Mouse (Mus musculus) liver, embryonic 13.5 days (tissue): ENCODE measurements around the gene Atp2a2. TPM values are rescaled to one million over a fixed set of nuclear protein-coding genes. Genes with fewer than 3 reads are reported as not detected.

ENCODE experiments used
- ATAC-seq: fragments of 200-750 bp; cut with Nextera tagmentation; 2 replicates; pipeline ENCODE4 v1.8.0; 2017; ENCODE audit warnings: low read depth, mild to moderate bottlenecking, moderate number of reproducible peaks, moderate library complexity
- DNase-seq: peaks from one replicate; pipeline ENCODE4 v3.0.0; 2022
- H3K27ac ChIP-seq: fragments of 300-500 bp; sonication (generic); 2 replicates; pipeline ENCODE4 v1.5.1; 2015; ENCODE audit warnings: moderate library complexity, mild to moderate bottlenecking, inconsistent platforms
- H3K27me3 ChIP-seq: fragments of 300-500 bp; sonication (generic); 2 replicates; pipeline ENCODE4 v1.6.1; 2015; ENCODE audit warnings: mild to moderate bottlenecking, inconsistent platforms
- H3K36me3 ChIP-seq: fragments of 300-500 bp; sonication (generic); 2 replicates; pipeline ENCODE4 v1.6.1; 2015; ENCODE audit warnings: mild to moderate bottlenecking, inconsistent platforms
- H3K4me1 ChIP-seq: fragments of 300-500 bp; sonication (generic); replicated peaks from 2 replicates; pipeline ENCODE4 v1.6.1; 2015; ENCODE audit warnings: inconsistent platforms
- H3K4me2 ChIP-seq: fragments of 300-500 bp; sonication (generic); 2 replicates; pipeline ENCODE4 v1.6.1; 2015; ENCODE audit warnings: inconsistent platforms, mild to moderate bottlenecking, moderate library complexity
- H3K4me3 ChIP-seq: fragments of 300-500 bp; sonication (generic); replicated peaks from 2 replicates; pipeline ENCODE4 v1.5.1; 2015; ENCODE audit warnings: mild to moderate bottlenecking, inconsistent platforms
- H3K9ac ChIP-seq: fragments of 300-500 bp; sonication (generic); 2 replicates; pipeline ENCODE4 v1.6.1; 2015; ENCODE audit warnings: mild to moderate bottlenecking, inconsistent platforms
- H3K9me3 ChIP-seq: fragments of 300-500 bp; sonication (generic); replicated peaks from 2 replicates; pipeline ENCODE4 v1.6.1; 2016; ENCODE audit warnings: inconsistent platforms
- WGBS: fragments of 180-500 bp; shearing (Covaris S2); methylation state at CpG from one replicate; pipeline ENCODE4 v1.1.7; 2015; ENCODE audit not compliant: insufficient replicate concordance; 5-methylcytosine and 5-hydroxymethylcytosine counted together
- polyA plus RNA-seq: library from polyadenylated mRNA; unstranded; fragments of >200 nt; fragmentation: Nextera tagmentation; extraction: Ambion mirVana; gene quantifications from 2 replicates; pipeline ENCODE4 v1.2.1, GENCODE M21; 2015

Atp2a2 gene
- polyA plus RNA-seq, 1 experiment from 2014 or later = 14.1 TPM

DNA sequence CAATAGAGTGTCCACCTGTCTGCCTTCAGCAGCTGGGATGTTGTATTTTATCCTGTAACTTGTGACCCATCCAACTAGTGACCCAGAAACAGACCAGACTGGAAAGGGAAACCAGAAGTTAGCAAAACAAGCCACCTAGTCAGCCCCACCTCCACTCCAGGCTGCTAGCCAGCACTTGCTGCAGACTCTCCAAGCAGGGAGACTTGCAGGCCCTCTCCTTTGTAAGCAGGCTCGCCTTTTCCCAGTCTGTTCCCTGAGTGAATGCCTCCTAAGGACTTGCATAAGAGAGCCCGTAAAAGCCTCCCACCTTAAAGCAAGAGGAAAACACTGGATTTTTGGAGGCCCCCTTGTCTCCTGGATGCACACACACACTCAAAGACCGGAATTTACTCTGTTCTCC is 27.3 kb upstream of the Atp2a2 start:
- Histone ChIP-seq H3K9ac (no peak overlapping the region), H3K9me3 (no peaks in the 10 kb centered on the region), H3K4me3 (no peak overlapping the region), H3K27ac (no peak overlapping the region), H3K36me3 (no peaks in the 10 kb centered on the region), H3K27me3 (no peaks in the 10 kb centered on the region), H3K4me2 (no peak overlapping the region), H3K4me1 (peaks cover 46% of the 10 kb centered on the region)
- no peak for DNase-seq
- 57% methylated on average over 3 of the region's 3 CpGs for WGBS
- no peak for ATAC-seq

DNA sequence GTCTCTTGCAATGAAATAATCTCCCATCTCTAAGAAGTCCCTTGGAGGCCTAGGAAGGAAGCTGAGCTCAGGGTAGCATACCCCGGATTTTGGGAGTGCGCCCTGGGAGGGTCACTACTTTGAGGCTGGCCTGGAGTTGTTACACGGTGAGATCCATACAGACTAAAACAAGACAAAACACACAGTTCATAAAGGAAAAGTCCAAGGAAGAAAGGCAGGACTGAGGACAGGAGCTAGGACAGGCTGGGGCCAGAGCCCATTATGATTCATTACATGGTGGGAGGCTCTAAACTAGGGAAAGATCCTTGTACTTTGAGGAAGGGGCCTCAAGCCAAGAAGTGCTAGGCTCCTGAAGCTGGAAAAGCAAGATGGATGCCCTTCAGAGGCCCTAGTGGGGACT is 26.6 kb upstream of the Atp2a2 start:
- DNase-seq (no peak), ATAC-seq (no peak)
- no peak overlapping the region for H3K4me2 ChIP-seq
- WGBS = 69% methylated on average over 3 of the region's 3 CpGs
- H3K4me3 ChIP-seq = no peak overlapping the region
- H3K4me1 ChIP-seq = peaks cover 46% of the 10 kb centered on the region
- no peak overlapping the region for H3K9ac ChIP-seq
- H3K27ac ChIP-seq = no peak overlapping the region
- H3K9me3 ChIP-seq = no peaks in the 10 kb centered on the region
- H3K36me3 ChIP-seq = no peaks in the 10 kb centered on the region
- H3K27me3 ChIP-seq = no peaks in the 10 kb centered on the region

DNA sequence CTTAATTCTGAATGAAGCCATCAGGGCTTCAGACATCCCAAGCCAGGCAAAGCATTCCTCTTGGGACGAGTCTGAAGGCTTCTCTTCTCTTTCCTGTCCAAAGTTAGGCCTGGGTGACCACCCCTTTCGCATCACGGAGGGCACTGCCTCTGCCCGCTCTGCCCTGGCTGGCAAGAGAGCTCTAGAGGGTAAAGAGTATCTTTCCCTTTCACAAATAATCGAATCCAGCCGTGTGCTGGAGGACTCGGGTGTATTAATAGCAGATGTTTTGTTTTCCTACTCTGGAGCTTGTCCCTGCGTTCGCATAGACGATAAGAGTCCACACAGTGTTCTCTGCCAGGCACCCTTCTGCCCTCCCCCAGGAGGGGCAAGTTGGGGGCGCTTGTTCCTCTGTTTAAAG is 25.7 kb upstream of the Atp2a2 start:
- peaks cover 46% of the 10 kb centered on the region for H3K4me1 ChIP-seq
- WGBS = 53% methylated on average over 11 of the region's 11 CpGs
- H3K27ac ChIP-seq = peak overlapping the region; percentile 8; the same call in 1 of the 2 replicates
- H3K4me2 ChIP-seq = peak overlapping the region; percentile 21; the same call in 1 of the 2 replicates
- no peaks in the 10 kb centered on the region for H3K27me3 ChIP-seq
- DNase-seq (no peak), ATAC-seq (no peak)
- H3K9ac ChIP-seq = no peak overlapping the region
- H3K9me3 ChIP-seq = no peaks in the 10 kb centered on the region
- no peaks in the 10 kb centered on the region for H3K36me3 ChIP-seq
- no peak overlapping the region for H3K4me3 ChIP-seq

DNA sequence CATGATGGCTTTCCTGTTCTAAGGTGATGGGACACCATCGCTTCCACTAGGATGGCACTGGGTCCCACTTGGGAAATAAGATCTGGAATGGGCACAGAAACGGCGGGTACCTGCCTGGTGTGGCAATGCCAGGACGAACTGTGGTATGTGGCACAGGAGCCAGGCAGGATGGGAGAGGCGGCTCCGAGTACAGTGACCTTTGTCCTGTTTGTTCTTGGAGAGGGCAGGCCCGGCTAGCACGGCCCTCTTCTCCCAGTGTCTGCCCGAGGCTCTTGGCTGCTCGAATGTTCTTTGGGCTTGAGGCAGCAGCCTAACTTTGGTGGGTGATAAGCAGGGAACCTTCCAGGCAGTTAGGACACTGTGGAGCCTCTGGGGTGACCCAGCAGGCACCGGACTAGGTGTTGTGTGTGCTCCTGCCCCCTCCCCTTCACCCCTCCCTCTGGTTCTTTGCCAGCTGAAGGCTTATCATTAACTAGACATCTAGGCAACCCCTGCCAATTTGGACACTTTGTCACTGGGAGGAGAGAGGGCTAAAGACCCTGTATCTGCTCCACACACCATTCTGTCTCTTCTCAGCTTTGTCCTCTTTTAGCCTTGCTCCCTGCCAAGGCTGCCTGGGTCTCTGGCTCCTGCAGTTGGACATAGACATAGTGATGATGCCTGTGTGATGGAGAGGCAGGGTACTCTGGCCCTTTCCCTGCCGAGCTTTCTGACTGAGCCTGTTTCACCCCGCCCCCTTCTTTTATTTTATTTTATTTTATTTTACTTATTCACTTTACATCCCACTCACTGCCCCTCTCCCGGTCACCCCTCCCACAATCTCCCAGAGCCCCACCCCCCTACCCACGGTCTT is 25.1 kb upstream of the Atp2a2 start:
- no peaks in the 10 kb centered on the region for H3K27me3 ChIP-seq
- H3K9me3 ChIP-seq = no peaks in the 10 kb centered on the region
- no peaks in the 10 kb centered on the region for H3K36me3 ChIP-seq
- H3K4me3 ChIP-seq = no peak overlapping the region
- H3K4me1 ChIP-seq = peaks cover 46% of the 10 kb centered on the region
- 56% methylated on average over 15 of the region's 15 CpGs for WGBS
- H3K4me2 ChIP-seq = peak overlapping the region; percentile 21; the same call in 1 of the 2 replicates
- no peak overlapping the region for H3K9ac ChIP-seq
- ATAC-seq = peak; percentile 62
- H3K27ac ChIP-seq = peak overlapping the region; percentile 8; the same call in 1 of the 2 replicates
- no peak for DNase-seq

DNA sequence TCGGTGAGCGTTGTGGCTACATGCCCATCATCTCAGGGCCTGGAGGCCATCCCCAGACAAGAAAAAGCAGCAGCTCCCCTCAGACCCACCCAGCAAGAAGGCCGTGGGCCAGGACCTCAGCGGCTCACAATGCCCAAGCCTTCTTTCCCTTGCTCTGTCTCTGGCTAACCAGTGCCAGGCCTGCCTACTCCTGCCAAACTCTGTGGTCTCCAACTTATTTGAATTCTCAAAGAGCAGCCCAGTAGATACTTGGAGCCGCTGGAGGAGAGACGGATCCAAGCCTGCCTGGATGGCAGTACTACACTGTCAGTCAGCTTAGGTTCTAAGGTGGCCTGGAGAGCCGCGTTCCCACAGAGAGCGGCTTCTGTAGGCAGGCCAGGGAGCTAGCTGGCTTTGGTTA is 24.4 kb upstream of the Atp2a2 start:
- no peak for DNase-seq
- WGBS = 83% methylated on average over 9 of the region's 9 CpGs

DNA sequence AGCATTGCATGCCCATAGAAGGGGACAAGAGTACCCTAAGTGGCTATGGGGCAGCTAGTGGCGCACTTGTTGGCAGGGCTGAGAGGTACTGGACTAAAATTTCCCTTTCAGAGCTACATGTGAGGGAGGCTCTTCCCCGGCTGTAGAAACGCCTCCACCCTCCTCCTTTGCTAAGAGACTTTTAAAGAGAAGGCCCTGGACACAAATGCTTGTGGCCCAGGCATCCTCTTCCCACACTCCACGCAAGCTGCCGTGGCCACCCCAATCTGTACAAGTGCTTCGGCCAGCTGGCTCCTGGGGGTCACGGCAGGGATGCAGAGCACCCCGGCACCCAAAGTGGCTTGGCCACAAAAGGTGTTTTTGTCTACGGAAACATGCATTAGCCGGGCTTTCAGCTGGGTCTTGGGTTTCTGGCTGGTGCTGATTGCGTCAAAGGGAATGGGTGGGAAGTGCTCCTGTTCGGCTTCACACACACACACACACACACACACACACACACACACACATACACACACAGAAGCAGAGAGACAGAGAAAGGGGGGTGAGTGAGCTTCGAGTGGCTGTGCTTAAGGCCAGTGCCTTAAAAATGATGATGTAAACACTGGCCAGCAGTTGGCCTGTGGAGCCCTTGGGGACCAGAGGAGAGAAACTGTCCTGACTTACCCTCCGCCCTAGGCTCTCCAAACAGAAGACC is 23.4 kb upstream of the Atp2a2 start:
- no peak overlapping the region for H3K9ac ChIP-seq
- DNase-seq = no peak
- WGBS = 66% methylated on average over 13 of the region's 14 CpGs

More for the DNA sequence above, 24.4 kb upstream of the Atp2a2 start:
- Histone ChIP-seq H3K27me3 (no peaks in the 10 kb centered on the region), H3K27ac (no peak overlapping the region), H3K36me3 (no peaks in the 10 kb centered on the region), H3K4me1 (peaks cover 46% of the 10 kb centered on the region), H3K4me3 (no peak overlapping the region), H3K9me3 (no peaks in the 10 kb centered on the region), H3K4me2 (no peak overlapping the region), H3K9ac (no peak overlapping the region)
- 0 out of 2 replicates have a peak, but pooled peaks have one; percentile 29 for ATAC-seq

DNA sequence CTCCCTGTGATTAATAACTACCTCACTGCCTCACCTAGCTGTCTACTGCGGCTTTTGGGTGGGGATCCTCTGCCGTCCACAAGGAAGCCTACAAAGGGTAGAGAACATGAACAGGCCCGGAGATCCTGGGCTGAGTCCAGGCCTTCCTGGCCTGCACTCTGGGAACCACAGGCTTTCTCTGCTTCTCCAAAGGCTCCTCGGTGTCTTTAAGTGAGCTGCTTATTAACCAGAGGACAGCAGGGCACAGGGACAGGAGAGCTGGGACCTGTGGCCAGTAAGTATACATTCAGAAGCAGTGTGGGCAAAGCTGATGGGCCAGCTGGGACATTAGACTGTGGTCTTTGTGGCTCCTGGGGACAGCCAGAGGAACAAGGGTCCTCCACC is 22.8 kb upstream of the Atp2a2 start:
- peaks cover 49% of the 10 kb centered on the region for H3K4me1 ChIP-seq
- no peak for ATAC-seq
- DNase-seq = no peak
- no peak overlapping the region for H3K9ac ChIP-seq
- WGBS = 57% methylated on average over 4 of the region's 4 CpGs
- H3K4me3 ChIP-seq = no peak overlapping the region
- no peaks in the 10 kb centered on the region for H3K9me3 ChIP-seq
- H3K27ac ChIP-seq = no peak overlapping the region
- peaks cover 6% of the 10 kb centered on the region; the same call in 1 of the 2 replicates for H3K27me3 ChIP-seq
- no peak overlapping the region for H3K4me2 ChIP-seq
- H3K36me3 ChIP-seq = no peaks in the 10 kb centered on the region

More for the DNA sequence above, 23.4 kb upstream of the Atp2a2 start:
- H3K27ac ChIP-seq = no peak overlapping the region
- ATAC-seq = no peak
- H3K9me3 ChIP-seq = no peaks in the 10 kb centered on the region
- no peaks in the 10 kb centered on the region for H3K36me3 ChIP-seq
- H3K4me3 ChIP-seq = no peak overlapping the region
- H3K4me1 ChIP-seq = peaks cover 53% of the 10 kb centered on the region
- peaks cover 6% of the 10 kb centered on the region; the same call in 1 of the 2 replicates for H3K27me3 ChIP-seq
- H3K4me2 ChIP-seq = no peak overlapping the region

DNA sequence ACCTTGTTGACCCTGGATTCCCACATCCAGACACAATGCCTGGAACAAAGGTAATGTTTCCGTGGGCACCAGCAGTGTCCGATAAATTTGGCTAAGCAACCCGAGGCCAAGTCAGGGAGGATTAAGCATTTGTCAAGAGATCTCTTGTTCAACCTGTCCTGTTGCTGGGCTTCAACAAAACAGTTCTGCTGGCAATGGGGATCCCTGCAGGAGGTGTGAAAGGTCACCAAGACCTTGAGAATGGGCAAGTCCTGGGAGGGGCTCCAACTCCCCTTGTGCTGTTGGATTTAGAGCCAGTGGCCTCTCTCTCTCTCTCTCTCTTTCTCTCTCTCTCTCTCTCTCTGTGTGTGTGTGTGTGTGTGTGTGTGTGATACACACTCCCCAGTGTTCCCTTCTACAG is 22.2 kb upstream of the Atp2a2 start:
- H3K4me2 ChIP-seq = no peak overlapping the region
- H3K9ac ChIP-seq = no peak overlapping the region
- H3K4me1 ChIP-seq = peaks cover 43% of the 10 kb centered on the region
- H3K27me3 ChIP-seq = peaks cover 6% of the 10 kb centered on the region; the same call in 1 of the 2 replicates
- H3K36me3 ChIP-seq = no peaks in the 10 kb centered on the region
- H3K9me3 ChIP-seq = no peaks in the 10 kb centered on the region
- WGBS = 80% methylated on average over 3 of the region's 3 CpGs
- H3K4me3 ChIP-seq = no peak overlapping the region
- ATAC-seq (no peak), DNase-seq (no peak)
- H3K27ac ChIP-seq = no peak overlapping the region

DNA sequence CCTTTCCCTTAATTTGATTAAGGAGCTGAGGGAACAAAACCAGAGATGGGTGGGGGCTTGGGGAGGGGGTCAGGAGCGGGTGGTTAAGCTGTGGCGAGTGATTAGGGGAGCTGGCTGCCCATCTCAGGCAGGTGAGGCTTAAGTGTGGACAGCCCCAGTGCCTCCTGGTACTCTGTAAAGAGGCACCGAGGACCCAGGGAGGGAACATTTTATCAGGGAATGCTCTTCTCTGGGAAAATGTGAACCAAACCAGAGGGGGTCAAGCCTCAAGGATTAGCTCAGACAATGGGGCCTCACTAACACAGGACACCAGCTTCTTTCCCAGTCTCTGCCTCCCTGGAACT is 19.1 kb upstream of the Atp2a2 start:
- H3K9me3 ChIP-seq = no peaks in the 10 kb centered on the region
- WGBS = 46% methylated on average over 3 of the region's 3 CpGs
- H3K36me3 ChIP-seq = no peaks in the 10 kb centered on the region
- ATAC-seq (no peak), DNase-seq (no peak)
- peaks cover 24% of the 10 kb centered on the region for H3K27me3 ChIP-seq
- 0 out of 2 replicates have a peak, but pooled peaks cover 23% of the 10 kb centered on the region for H3K4me1 ChIP-seq
- no peak overlapping the region for H3K4me3 ChIP-seq
- no peak overlapping the region for H3K9ac ChIP-seq
- H3K27ac ChIP-seq = no peak overlapping the region
- no peak overlapping the region for H3K4me2 ChIP-seq

DNA sequence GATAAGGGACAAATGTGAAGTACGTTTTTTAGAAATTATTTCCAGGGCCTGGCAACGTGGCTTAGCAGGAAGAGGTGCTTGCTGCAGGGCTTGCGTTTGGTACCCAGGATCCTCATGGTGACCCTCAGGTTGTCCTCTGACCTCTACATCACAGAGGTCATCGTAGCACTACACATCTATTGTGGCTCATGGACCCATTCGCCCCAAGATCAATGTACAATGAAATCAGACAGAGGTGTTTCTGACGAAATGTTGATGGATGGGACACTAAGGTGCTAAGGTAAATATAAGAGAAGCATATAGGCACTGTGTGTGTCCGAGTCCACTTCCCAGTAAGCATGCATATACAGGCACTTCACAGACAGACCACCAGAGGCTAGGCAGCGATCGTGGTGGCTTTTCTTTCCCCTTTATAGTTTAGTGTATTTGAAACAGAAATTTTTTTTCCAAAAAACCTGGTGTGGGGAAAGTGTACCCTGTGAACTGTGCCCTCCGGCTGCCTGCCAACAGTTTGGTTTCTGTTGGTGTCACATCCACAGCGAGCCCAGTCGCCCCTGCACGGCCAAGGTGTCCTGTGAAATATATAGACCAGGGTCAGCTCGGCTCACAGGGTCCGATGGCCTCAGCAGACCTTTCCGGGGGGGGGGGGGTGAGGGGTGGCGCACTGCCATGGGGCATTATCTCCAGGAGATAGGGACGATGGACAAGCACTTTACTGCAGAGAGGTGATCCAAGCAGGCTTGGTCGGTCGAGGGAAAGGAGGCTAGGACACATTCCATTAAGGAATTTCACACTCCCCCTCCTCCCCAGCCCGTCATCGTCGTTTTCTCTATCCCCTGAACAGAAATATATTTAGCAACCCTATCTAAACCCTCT is 18.5 kb upstream of the Atp2a2 start:
- Histone ChIP-seq H3K4me2 (no peak overlapping the region), H3K9ac (no peak overlapping the region), H3K27me3 (peaks cover 24% of the 10 kb centered on the region), H3K9me3 (no peaks in the 10 kb centered on the region), H3K4me3 (no peak overlapping the region), H3K4me1 (0 out of 2 replicates have a peak, but pooled peaks cover 20% of the 10 kb centered on the region), H3K36me3 (no peaks in the 10 kb centered on the region), H3K27ac (no peak overlapping the region)
- WGBS = 45% methylated on average over 23 of the region's 23 CpGs
- DNase-seq (no peak), ATAC-seq (no peak)
